Comparison of ENCODE assay signal across 7 mouse cellular contexts in the genomic region with DNA sequence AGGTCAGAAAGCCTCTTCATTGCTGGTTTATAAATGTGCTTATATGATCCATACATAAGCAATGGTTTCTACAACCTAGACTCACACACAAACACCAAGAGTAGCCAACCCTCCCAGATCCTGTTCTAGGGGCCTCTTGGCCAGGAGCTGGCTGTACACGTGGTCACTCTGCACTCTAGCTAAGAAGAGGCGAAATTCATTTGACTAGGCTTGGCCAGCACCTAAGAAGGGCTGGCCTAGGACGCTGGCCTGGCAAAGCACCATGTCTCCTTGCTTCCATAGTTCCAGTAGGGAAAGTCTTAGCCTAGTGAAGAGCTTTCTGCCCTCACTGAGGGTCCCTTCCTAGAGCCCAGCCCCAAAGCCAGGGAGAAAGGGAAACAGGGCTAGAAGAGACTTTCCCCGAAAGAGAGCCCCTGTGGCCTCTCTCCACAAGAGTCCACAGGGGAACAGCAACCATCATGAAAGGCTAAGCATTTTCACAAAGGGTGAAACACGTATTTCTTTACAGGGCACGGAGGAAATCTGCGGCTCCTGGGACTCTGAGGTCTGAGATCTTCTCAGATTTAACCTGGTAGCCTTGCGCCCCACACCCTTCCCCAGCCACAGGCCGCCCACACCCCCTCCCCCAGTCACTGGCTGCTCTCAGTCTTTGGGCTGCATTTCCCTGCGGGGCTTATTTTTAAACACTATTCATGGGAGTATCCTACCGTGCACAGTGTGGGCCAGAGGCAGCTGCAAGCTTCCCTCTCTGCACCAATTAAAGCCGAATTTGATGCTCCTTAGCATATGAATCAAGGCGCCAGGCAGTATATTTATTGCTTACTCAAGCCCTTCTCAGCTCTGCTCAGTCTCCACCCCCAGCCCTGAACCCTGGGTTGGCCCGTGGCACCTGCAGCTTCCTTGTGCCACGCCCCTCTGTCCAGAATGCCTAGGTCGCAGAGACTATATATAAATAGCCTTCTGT.
DNase-seq lines count a peak whose midpoint lies in the region; ATAC-seq lines count a peak whose summit lies in the region.

No protein-coding gene starts in this region.

- 8% methylated on average over 16 of the region's 16 CpGs for WGBS in neural tube, embryonic 11.5 days
- WGBS in embryonic facial prominence, embryonic 14.5 days = 11% methylated on average over 15 of the region's 16 CpGs
- WGBS in hindbrain, embryonic 15.5 days = 5% methylated on average over 16 of the region's 16 CpGs

- H3K27ac ChIP-seq in neural tube, embryonic 11.5 days (ENCODE audit: low read depth, low read length) = peak overlapping the region; percentile 92
- H3K27ac ChIP-seq in embryonic facial prominence, embryonic 14.5 days (replicated peaks; ENCODE audit: low read depth, low read length) = peak overlapping the region; percentile 77
- peak overlapping the region; percentile 80 for H3K27ac ChIP-seq in hindbrain, embryonic 15.5 days (replicated peaks)

- no peaks in the 10 kb centered on the region for H3K9me3 ChIP-seq in neural tube, embryonic 11.5 days (ENCODE audit: control insufficient read depth, low read length)
- no peaks in the 10 kb centered on the region for H3K9me3 ChIP-seq in embryonic facial prominence, embryonic 14.5 days (ENCODE audit: control insufficient read depth, low read length)
- H3K9me3 ChIP-seq in hindbrain, embryonic 15.5 days = no peaks in the 10 kb centered on the region

- DNase-seq in neural tube, embryonic 11.5 days (ENCODE audit: low spot score) = peak; percentile 77
- DNase-seq in neural tube, embryonic 10.5 days (ENCODE audit: extremely low spot score, low spot score) = no peak
- peak; percentile 86 for DNase-seq in embryonic facial prominence, embryonic 14.5 days (ENCODE audit: low spot score)
- DNase-seq in telencephalon, adult 2 months (ENCODE audit: low read depth, low spot score) = peak; percentile 74

- H3K9ac ChIP-seq in neural tube, embryonic 11.5 days (ENCODE audit: low read length) = peak overlapping the region; percentile 52
- peak overlapping the region; percentile 19; the same call in 1 of the 2 replicates for H3K9ac ChIP-seq in embryonic facial prominence, embryonic 14.5 days (ENCODE audit: low read depth, low read length)
- H3K9ac ChIP-seq in hindbrain, embryonic 15.5 days = 0 out of 2 replicates have a peak overlapping the region, but pooled peaks have one; percentile 12

- 0 out of 2 replicates have a peak overlapping the region, but pooled peaks have one; percentile 6 for H3K4me3 ChIP-seq in neural tube, embryonic 11.5 days (ENCODE audit: low read depth, low read length)
- H3K4me3 ChIP-seq in embryonic facial prominence, embryonic 14.5 days (ENCODE audit: low read depth, low read length) = no peak overlapping the region
- no peak overlapping the region for H3K4me3 ChIP-seq in hindbrain, embryonic 15.5 days

- no peaks in the 10 kb centered on the region for H3K27me3 ChIP-seq in neural tube, embryonic 11.5 days (ENCODE audit: control insufficient read depth, insufficient read depth, low read length)
- H3K27me3 ChIP-seq in embryonic facial prominence, embryonic 14.5 days (replicated peaks; ENCODE audit: control insufficient read depth, insufficient read depth, low read length) = no peaks in the 10 kb centered on the region
- no peaks in the 10 kb centered on the region for H3K27me3 ChIP-seq in hindbrain, embryonic 15.5 days

- peak overlapping the region; percentile 26 for H3K4me2 ChIP-seq in neural tube, embryonic 11.5 days (ENCODE audit: low read depth)
- H3K4me2 ChIP-seq in embryonic facial prominence, embryonic 14.5 days (ENCODE audit: low read depth, low read length) = peak overlapping the region; percentile 35
- H3K4me2 ChIP-seq in hindbrain, embryonic 15.5 days = peak overlapping the region; percentile 23

- ATAC-seq in neural tube, embryonic 11.5 days (ENCODE audit: insufficient read depth, low FRiP score, low TSS enrichment) = peak; percentile 91
- peak; percentile 89 for ATAC-seq in embryonic facial prominence, embryonic 14.5 days (ENCODE audit: low read depth)
- ATAC-seq in hindbrain, embryonic 15.5 days (ENCODE audit: low FRiP score, low read depth) = peak; percentile 72
- ATAC-seq in megakaryocyte, adult 5-6 weeks (ENCODE audit: poor library complexity, severe bottlenecking) = 0 out of 2 replicates have a peak, but pooled peaks have one; percentile 28
- no peak for ATAC-seq in cerebellum, adult (ENCODE audit: insufficient number of reproducible peaks, low FRiP score, low TSS enrichment)

- H3K4me1 ChIP-seq in neural tube, embryonic 11.5 days (ENCODE audit: control insufficient read depth, insufficient read depth, low read length) = peaks cover 31% of the 10 kb centered on the region
- H3K4me1 ChIP-seq in embryonic facial prominence, embryonic 14.5 days (ENCODE audit: control insufficient read depth, insufficient read depth, low read length) = peaks cover 16% of the 10 kb centered on the region
- peaks cover 41% of the 10 kb centered on the region for H3K4me1 ChIP-seq in hindbrain, embryonic 15.5 days (replicated peaks)

- H3K36me3 ChIP-seq in neural tube, embryonic 11.5 days (ENCODE audit: control insufficient read depth, insufficient read depth, low read length) = no peaks in the 10 kb centered on the region
- H3K36me3 ChIP-seq in embryonic facial prominence, embryonic 14.5 days (ENCODE audit: control insufficient read depth, insufficient read depth, low read length) = no peaks in the 10 kb centered on the region
- no peaks in the 10 kb centered on the region for H3K36me3 ChIP-seq in hindbrain, embryonic 15.5 days
